Mouse (Mus musculus) intestine, postnatal 0 days (tissue): ENCODE results near the gene Slc4a10. TPM values are rescaled to one million over a fixed set of nuclear protein-coding genes. Genes with fewer than 3 reads are reported as not detected.

Experiments used
- ATAC-seq: fragments of 200-750 bp; cut with Nextera tagmentation; 2 replicates; pipeline ENCODE4 v1.8.0; 2017; ENCODE audit warnings: mild to moderate bottlenecking, moderate TSS enrichment, moderate library complexity
- H3K27ac ChIP-seq: fragments of 300-500 bp; sonication (generic); 2 replicates; pipeline ENCODE4 v1.5.1; 2014; ENCODE audit warnings: mild to moderate bottlenecking, low read depth, low read length, moderate library complexity
- H3K27me3 ChIP-seq: fragments of 300-500 bp; sonication (generic); replicated peaks from 2 replicates; pipeline ENCODE4 v1.6.1; 2014; ENCODE audit warnings: low read length, mixed read lengths; ENCODE audit not compliant: control insufficient read depth, insufficient read depth
- H3K36me3 ChIP-seq: fragments of 300-500 bp; sonication (generic); 2 replicates; pipeline ENCODE4 v1.6.1; 2014; ENCODE audit warnings: mild to moderate bottlenecking, moderate library complexity; ENCODE audit not compliant: control insufficient read depth, insufficient read depth
- H3K4me1 ChIP-seq: fragments of 300-500 bp; sonication (generic); replicated peaks from 2 replicates; pipeline ENCODE4 v1.6.1; 2014; ENCODE audit warnings: antibody characterized with exemption, low read length, mixed read lengths; ENCODE audit not compliant: control insufficient read depth, insufficient read depth
- H3K4me2 ChIP-seq: fragments of 300-500 bp; sonication (generic); replicated peaks from 2 replicates; pipeline ENCODE4 v1.6.1; 2014; ENCODE audit warnings: low read depth, mild to moderate bottlenecking, moderate library complexity
- H3K4me3 ChIP-seq: fragments of 300-500 bp; sonication (generic); 2 replicates; pipeline ENCODE4 v1.5.1; 2014; ENCODE audit warnings: low read depth, low read length
- H3K9ac ChIP-seq: fragments of 300-500 bp; sonication (generic); 2 replicates; pipeline ENCODE4 v1.6.1; 2014; ENCODE audit warnings: mild to moderate bottlenecking, low read depth, low read length
- H3K9me3 ChIP-seq: fragments of 300-500 bp; sonication (generic); 2 replicates; pipeline ENCODE4 v1.6.1; 2016; ENCODE audit warnings: mixed run types; ENCODE audit not compliant: control insufficient read depth
- CTCF ChIP-seq: sonication (generic); IDR thresholded peaks from 2 replicates; pipeline ENCODE4 v1.5.1; 2016; ENCODE audit warnings: low read depth, mild to moderate bottlenecking, control low read depth, antibody characterized with exemption, moderate library complexity
- WGBS: fragments of 180-500 bp; shearing (Covaris S2); extraction: QIAGEN DNeasy Blood & Tissue Kit; methylation state at CpG from one replicate; pipeline ENCODE4 v1.1.7; 2014; 5-methylcytosine and 5-hydroxymethylcytosine counted together
- polyA plus RNA-seq: library from polyadenylated mRNA; unstranded; fragments of >200 nt; fragmentation: Nextera tagmentation; extraction: Ambion mirVana; gene quantifications from 2 replicates; pipeline ENCODE4 v1.2.1, GENCODE M21; 2015

Gene Slc4a10
- polyA plus RNA-seq, 1 experiment from 2014 or later, result 0.63 TPM

- ATAC-seq, result no peak
- no peak overlapping the region for H3K4me3 ChIP-seq
- no peak overlapping the region for H3K27ac ChIP-seq
- peaks cover 8% of the 10 kb centered on the region for H3K36me3 ChIP-seq
- H3K27me3 ChIP-seq, result no peaks in the 10 kb centered on the region
- H3K9me3 ChIP-seq, result no peaks in the 10 kb centered on the region
- H3K4me1 ChIP-seq, result no peaks in the 10 kb centered on the region
- no peak for TF ChIP-seq CTCF
- no peak overlapping the region for H3K9ac ChIP-seq
- no peak overlapping the region for H3K4me2 ChIP-seq
- WGBS, result 79% methylated on average over 7 of the region's 7 CpGs
Observed at GRCm38 (mm10) chr2:62337086-62337485, 290.8 kb downstream of the Slc4a10 start.

- no peak for ATAC-seq
- Histone ChIP-seq H3K4me3 (no peak overlapping the region), H3K4me2 (no peak overlapping the region), H3K27me3 (no peaks in the 10 kb centered on the region), H3K9ac (no peak overlapping the region), H3K9me3 (no peaks in the 10 kb centered on the region), H3K27ac (no peak overlapping the region), H3K4me1 (no peaks in the 10 kb centered on the region), H3K36me3 (peaks cover 8% of the 10 kb centered on the region)
- 79% methylated on average over 4 of the region's 4 CpGs for WGBS
- TF ChIP-seq CTCF, result no peak
Observed at GRCm38 (mm10) chr2:62339222-62339944, 293.1 kb downstream of the Slc4a10 start.

GRCm38 (mm10) chr2:62341061-62341733, 294.9 kb downstream of the Slc4a10 start:
- Histone ChIP-seq H3K9me3 (no peaks in the 10 kb centered on the region), H3K4me1 (no peaks in the 10 kb centered on the region), H3K27me3 (no peaks in the 10 kb centered on the region), H3K27ac (no peak overlapping the region), H3K9ac (no peak overlapping the region), H3K4me3 (no peak overlapping the region), H3K36me3 (peaks cover 8% of the 10 kb centered on the region), H3K4me2 (no peak overlapping the region)
- ATAC-seq, result no peak
- TF ChIP-seq CTCF, result no peak
- 72% methylated on average over 3 of the region's 3 CpGs for WGBS

GRCm38 (mm10) chr2:62341734-62342128, 295.5 kb downstream of the Slc4a10 start:
- H3K4me1 ChIP-seq, result no peaks in the 10 kb centered on the region
- H3K9ac ChIP-seq, result no peak overlapping the region
- ATAC-seq, result no peak
- TF ChIP-seq CTCF, result no peak
- H3K9me3 ChIP-seq, result no peaks in the 10 kb centered on the region
- H3K4me3 ChIP-seq, result no peak overlapping the region
- no peak overlapping the region for H3K27ac ChIP-seq
- peaks cover 8% of the 10 kb centered on the region for H3K36me3 ChIP-seq
- 69% methylated on average over 14 of the region's 14 CpGs for WGBS
- no peaks in the 10 kb centered on the region for H3K27me3 ChIP-seq
- no peak overlapping the region for H3K4me2 ChIP-seq

- H3K36me3 ChIP-seq, result peaks cover 5% of the 10 kb centered on the region
- no peak for TF ChIP-seq CTCF
- no peak for ATAC-seq
- no peaks in the 10 kb centered on the region for H3K27me3 ChIP-seq
- no peak overlapping the region for H3K4me2 ChIP-seq
- 60% methylated on average over 6 of the region's 6 CpGs for WGBS
- no peak overlapping the region for H3K9ac ChIP-seq
- no peak overlapping the region for H3K4me3 ChIP-seq
- H3K9me3 ChIP-seq, result no peaks in the 10 kb centered on the region
- no peak overlapping the region for H3K27ac ChIP-seq
- H3K4me1 ChIP-seq, result no peaks in the 10 kb centered on the region
Observed at GRCm38 (mm10) chr2:62344367-62344766, 298.1 kb downstream of the Slc4a10 start.

- H3K4me1 ChIP-seq, result no peaks in the 10 kb centered on the region
- H3K36me3 ChIP-seq, result peaks cover 3% of the 10 kb centered on the region
- 22% methylated on average over 1 of the region's 1 CpGs for WGBS
- H3K4me2 ChIP-seq, result no peak overlapping the region
- no peak overlapping the region for H3K9ac ChIP-seq
- H3K9me3 ChIP-seq, result no peaks in the 10 kb centered on the region
- no peak overlapping the region for H3K27ac ChIP-seq
- no peaks in the 10 kb centered on the region for H3K27me3 ChIP-seq
- no peak for ATAC-seq
- TF ChIP-seq CTCF, result peak; percentile 45
- H3K4me3 ChIP-seq, result no peak overlapping the region
Observed at GRCm38 (mm10) chr2:62346771-62347170, 300.5 kb downstream of the Slc4a10 start.
